Mouse (Mus musculus): Measurements from ENCODE around the gene Qk.

Qk gene

GRCm38 (mm10) chr17:10251252-10251958 lies 68.2 kb downstream of the Qk start:
- H3K27me3 ChIP-seq (ENCODE audit: control insufficient read depth, insufficient read depth, low read length, poor library complexity, severe bottlenecking): no peaks in the 10 kb centered on the region
- DNase-seq (ENCODE audit: low read depth, low spot score): no peak
- H3K36me3 ChIP-seq (ENCODE audit: control insufficient read depth, insufficient read depth, low read length, poor library complexity, severe bottlenecking): no peaks in the 10 kb centered on the region

- Histone ChIP-seq H3K27me3 (ENCODE audit: control insufficient read depth, insufficient read depth, low read length, poor library complexity, severe bottlenecking) (no peaks in the 10 kb centered on the region), H3K36me3 (ENCODE audit: control insufficient read depth, insufficient read depth, low read length, poor library complexity, severe bottlenecking) (no peaks in the 10 kb centered on the region)
- no peak for DNase-seq (ENCODE audit: low read depth, low spot score)
Observed at GRCm38 (mm10) chr17:10240081-10240480, 79.6 kb downstream of the Qk start.

- Histone ChIP-seq H3K27me3 (ENCODE audit: control insufficient read depth, insufficient read depth, low read length, poor library complexity, severe bottlenecking) (no peaks in the 10 kb centered on the region), H3K36me3 (ENCODE audit: control insufficient read depth, insufficient read depth, low read length, poor library complexity, severe bottlenecking) (no peaks in the 10 kb centered on the region)
- DNase-seq (ENCODE audit: low read depth, low spot score): no peak
Observed at GRCm38 (mm10) chr17:10236595-10236994, 83.1 kb downstream of the Qk start.

DNA sequence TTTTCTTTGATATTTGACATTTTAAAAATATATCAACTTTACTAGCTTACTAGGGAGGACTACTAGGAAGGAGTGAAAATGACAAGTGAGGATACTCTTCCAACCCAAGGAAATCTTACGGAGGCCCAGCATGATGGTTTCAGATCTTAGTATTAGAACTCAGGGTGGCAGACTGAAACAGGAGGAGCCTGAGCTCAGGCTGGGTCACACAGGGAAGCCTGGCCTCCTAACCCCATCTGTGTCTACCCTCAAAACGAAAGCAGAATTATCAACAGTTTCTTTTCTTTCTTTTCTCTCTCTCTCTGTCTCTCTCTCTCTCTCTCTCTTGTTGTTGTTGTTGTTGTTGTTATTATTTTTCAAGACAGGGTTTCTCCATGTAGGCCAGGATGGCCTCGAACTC lies 87.2 kb downstream of the Qk start:
- DNase-seq (ENCODE audit: low read depth, low spot score): peak; percentile 42
- Histone ChIP-seq H3K27me3 (ENCODE audit: control insufficient read depth, insufficient read depth, low read length, poor library complexity, severe bottlenecking) (no peaks in the 10 kb centered on the region), H3K36me3 (ENCODE audit: control insufficient read depth, insufficient read depth, low read length, poor library complexity, severe bottlenecking) (no peaks in the 10 kb centered on the region)

- DNase-seq (ENCODE audit: low read depth, low spot score): no peak
- H3K27me3 ChIP-seq (ENCODE audit: control insufficient read depth, insufficient read depth, low read length, poor library complexity, severe bottlenecking): no peaks in the 10 kb centered on the region
- H3K36me3 ChIP-seq (ENCODE audit: control insufficient read depth, insufficient read depth, low read length, poor library complexity, severe bottlenecking): no peaks in the 10 kb centered on the region
Observed at GRCm38 (mm10) chr17:10227798-10228538, 91.7 kb downstream of the Qk start.

DNA sequence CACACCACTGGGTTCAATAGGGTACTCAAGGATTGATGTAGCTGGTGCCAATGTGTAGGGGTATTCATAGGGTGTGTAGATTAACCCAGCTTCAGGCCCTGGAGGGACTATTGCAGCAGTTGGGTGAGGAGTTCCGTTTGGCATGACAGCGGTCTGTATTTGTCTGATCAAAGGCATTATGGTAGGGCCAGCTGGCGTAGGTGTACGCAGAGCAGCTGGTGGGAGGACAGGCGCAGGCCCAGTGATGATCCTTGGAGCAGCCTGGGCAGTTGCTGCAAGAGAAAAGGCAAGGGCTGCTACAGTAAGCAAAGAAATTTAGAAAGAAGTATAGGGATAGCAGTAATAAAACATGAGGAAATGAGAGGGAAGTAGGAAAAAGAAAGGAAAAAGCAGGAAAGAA lies 103.5 kb downstream of the Qk start:
- DNase-seq (ENCODE audit: low read depth, low spot score): no peak
- no peaks in the 10 kb centered on the region for H3K27me3 ChIP-seq (ENCODE audit: control insufficient read depth, insufficient read depth, low read length, poor library complexity, severe bottlenecking)
- peaks cover 4% of the 10 kb centered on the region; the same call in 1 of the 2 replicates for H3K36me3 ChIP-seq (ENCODE audit: control insufficient read depth, insufficient read depth, low read length, poor library complexity, severe bottlenecking)

DNA sequence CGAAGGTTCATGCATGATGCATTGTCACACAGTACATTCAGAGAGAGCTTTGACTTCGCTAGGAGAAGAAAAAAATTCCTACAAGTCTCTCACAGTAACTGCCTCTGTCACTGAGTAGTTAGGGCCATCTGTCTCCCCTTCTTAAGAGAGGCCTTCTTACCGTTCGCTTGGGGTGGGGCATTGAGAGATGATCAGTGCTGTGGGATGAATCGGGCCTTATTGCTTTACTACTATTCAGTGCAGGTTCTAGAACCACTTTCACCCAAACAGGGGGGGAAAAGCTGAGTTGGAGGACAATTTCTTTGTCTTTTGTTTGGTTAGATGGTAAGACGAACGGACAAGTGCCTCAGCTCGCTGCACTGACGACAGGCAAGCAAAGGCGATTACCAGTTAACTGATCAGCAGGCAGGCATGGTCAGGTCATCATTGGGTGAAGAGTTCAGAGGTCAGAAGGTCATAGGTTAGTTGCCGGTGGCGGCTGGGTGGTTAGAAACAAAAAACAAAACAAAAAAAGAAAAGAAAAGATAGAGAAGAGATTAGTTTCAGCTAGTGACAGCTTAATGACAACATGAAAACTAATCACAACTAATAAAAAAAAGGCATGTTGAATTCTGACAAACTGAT lies 110.4 kb downstream of the Qk start:
- H3K36me3 ChIP-seq (ENCODE audit: control insufficient read depth, insufficient read depth, low read length, poor library complexity, severe bottlenecking): no peaks in the 10 kb centered on the region; the same call in 1 of the 2 replicates
- no peaks in the 10 kb centered on the region for H3K27me3 ChIP-seq (ENCODE audit: control insufficient read depth, insufficient read depth, low read length, poor library complexity, severe bottlenecking)
- DNase-seq (ENCODE audit: low read depth, low spot score): no peak

DNA sequence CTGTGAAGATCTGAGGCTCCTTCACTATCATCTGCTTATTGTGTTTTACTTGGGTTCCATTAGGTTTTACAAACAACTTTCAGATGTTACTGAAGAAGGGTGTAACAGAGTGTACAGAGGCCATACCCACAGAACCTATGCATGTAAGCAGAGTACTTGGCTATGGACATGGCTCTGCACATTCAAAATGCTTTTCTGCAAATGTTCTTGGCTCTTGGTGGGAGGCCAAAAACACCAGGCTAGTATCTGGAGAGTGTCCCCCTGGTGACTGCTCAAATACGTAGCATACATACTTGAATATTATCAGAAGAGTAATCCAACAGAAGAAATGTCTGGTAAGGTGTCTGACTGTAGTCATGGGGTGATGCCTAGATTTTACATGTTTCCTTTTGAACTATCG lies 121.0 kb downstream of the Qk start:
- no peaks in the 10 kb centered on the region for H3K36me3 ChIP-seq (ENCODE audit: control insufficient read depth, insufficient read depth, low read length, poor library complexity, severe bottlenecking)

DNA sequence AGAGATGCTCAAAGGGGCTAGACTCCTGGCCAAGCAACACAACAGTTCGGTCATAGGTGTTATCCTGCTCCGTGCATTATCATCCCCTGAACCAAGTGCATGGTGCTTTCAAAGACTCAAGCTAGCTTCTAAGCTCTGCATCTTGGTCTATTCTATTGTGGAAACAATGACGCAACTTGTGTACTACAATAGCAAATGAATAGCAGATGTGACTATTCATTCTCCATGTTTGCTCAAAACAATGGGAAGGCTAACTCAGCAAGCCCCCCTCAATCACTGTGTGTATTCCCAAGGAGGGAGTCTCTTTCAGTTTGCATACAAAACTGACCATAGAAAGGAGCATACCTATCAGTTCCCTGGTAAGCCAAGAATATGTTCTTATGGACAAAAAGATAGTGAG lies 121.4 kb downstream of the Qk start:
- Histone ChIP-seq H3K36me3 (ENCODE audit: control insufficient read depth, insufficient read depth, low read length, poor library complexity, severe bottlenecking) (no peaks in the 10 kb centered on the region), H3K27me3 (ENCODE audit: control insufficient read depth, insufficient read depth, low read length, poor library complexity, severe bottlenecking) (no peaks in the 10 kb centered on the region)
- no peak for DNase-seq (ENCODE audit: low read depth, low spot score)

More for the DNA sequence above, 121.0 kb downstream of the Qk start:
- no peak for DNase-seq (ENCODE audit: low read depth, low spot score)
- H3K27me3 ChIP-seq (ENCODE audit: control insufficient read depth, insufficient read depth, low read length, poor library complexity, severe bottlenecking): no peaks in the 10 kb centered on the region

- Histone ChIP-seq H3K36me3 (ENCODE audit: control insufficient read depth, insufficient read depth, low read length, poor library complexity, severe bottlenecking) (no peaks in the 10 kb centered on the region), H3K27me3 (ENCODE audit: control insufficient read depth, insufficient read depth, low read length, poor library complexity, severe bottlenecking) (no peaks in the 10 kb centered on the region)
- DNase-seq (ENCODE audit: low read depth, low spot score): no peak
Observed at GRCm38 (mm10) chr17:10195703-10196102, 124.0 kb downstream of the Qk start.

GRCm38 (mm10) chr17:10190857-10191256 lies 128.8 kb downstream of the Qk start:
- Histone ChIP-seq H3K36me3 (ENCODE audit: control insufficient read depth, insufficient read depth, low read length, poor library complexity, severe bottlenecking) (no peaks in the 10 kb centered on the region), H3K27me3 (ENCODE audit: control insufficient read depth, insufficient read depth, low read length, poor library complexity, severe bottlenecking) (no peaks in the 10 kb centered on the region)
- no peak for DNase-seq (ENCODE audit: low read depth, low spot score)

- H3K27me3 ChIP-seq (ENCODE audit: control insufficient read depth, insufficient read depth, low read length, poor library complexity, severe bottlenecking): no peaks in the 10 kb centered on the region
- H3K36me3 ChIP-seq (ENCODE audit: control insufficient read depth, insufficient read depth, low read length, poor library complexity, severe bottlenecking): no peaks in the 10 kb centered on the region
- DNase-seq (ENCODE audit: low read depth, low spot score): no peak
Observed at GRCm38 (mm10) chr17:10188481-10188880, 131.2 kb downstream of the Qk start.

GRCm38 (mm10) chr17:10187431-10188020 lies 132.1 kb downstream of the Qk start:
- no peaks in the 10 kb centered on the region for H3K27me3 ChIP-seq (ENCODE audit: control insufficient read depth, insufficient read depth, low read length, poor library complexity, severe bottlenecking)
- DNase-seq (ENCODE audit: low read depth, low spot score): no peak

GRCm38 (mm10) chr17:10181761-10182160 lies 137.9 kb downstream of the Qk start:
- Histone ChIP-seq H3K27me3 (ENCODE audit: control insufficient read depth, insufficient read depth, low read length, poor library complexity, severe bottlenecking) (no peaks in the 10 kb centered on the region), H3K36me3 (ENCODE audit: control insufficient read depth, insufficient read depth, low read length, poor library complexity, severe bottlenecking) (no peaks in the 10 kb centered on the region)
- no peak for DNase-seq (ENCODE audit: low read depth, low spot score)

More at GRCm38 (mm10) chr17:10187431-10188020, 132.1 kb downstream of the Qk start:
- no peaks in the 10 kb centered on the region for H3K36me3 ChIP-seq (ENCODE audit: control insufficient read depth, insufficient read depth, low read length, poor library complexity, severe bottlenecking)

DNA sequence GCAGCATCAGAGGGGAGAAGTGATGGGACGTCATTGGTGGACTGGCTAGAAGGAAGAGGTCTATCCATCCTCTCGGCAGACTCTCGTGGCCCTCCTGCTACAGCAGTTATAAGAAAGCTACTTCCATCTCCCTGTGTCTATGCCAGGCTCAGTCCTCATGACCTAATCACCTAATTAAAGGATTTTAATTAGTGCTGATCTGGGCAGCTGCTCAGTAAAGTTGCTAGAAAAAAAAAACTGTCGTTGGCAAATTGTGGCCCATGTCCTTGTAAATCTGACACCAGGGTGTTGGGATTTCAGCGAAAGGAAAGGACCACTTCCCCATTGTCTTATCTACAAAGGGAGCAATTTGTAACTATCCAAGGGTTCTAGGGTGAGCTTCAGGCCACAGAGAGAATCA lies 142.6 kb downstream of the Qk start:
- DNase-seq (ENCODE audit: low read depth, low spot score): no peak
- H3K27me3 ChIP-seq (ENCODE audit: control insufficient read depth, insufficient read depth, low read length, poor library complexity, severe bottlenecking): no peaks in the 10 kb centered on the region
- no peaks in the 10 kb centered on the region for H3K36me3 ChIP-seq (ENCODE audit: control insufficient read depth, insufficient read depth, low read length, poor library complexity, severe bottlenecking)

Measured in splenic B cell, adult 2 months (primary cell).